Mouse (Mus musculus): Measurements from ENCODE around the gene Gm10309. TPM values are rescaled to one million over a fixed set of nuclear protein-coding genes. Genes with fewer than 3 reads are reported as not detected.

The Gm10309 gene
- total and polyA plus RNA-seq, 3 experiments = 0.08 TPM; not detected in 2

DNA sequence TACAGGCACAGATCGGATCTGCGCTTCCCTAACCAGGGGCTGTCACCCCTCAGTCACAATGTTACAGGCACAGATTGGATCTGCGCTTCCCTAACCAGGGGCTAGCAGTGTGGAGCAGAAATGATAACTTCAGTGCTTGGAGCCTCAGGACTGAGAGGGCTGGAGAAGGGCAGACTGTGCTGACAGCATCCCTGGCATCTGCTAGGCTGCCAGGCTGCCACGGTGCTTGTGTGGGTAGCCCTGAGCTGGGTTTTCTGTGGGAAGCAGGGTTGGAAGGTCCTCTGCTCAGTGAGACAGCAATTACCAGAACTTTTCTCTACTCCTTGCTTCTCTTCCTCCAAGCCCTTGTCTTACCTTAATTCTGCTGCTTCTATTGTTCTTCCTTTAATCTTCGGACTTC is 37.1 kb downstream of the Gm10309 start:
- Histone ChIP-seq H3K4me3 (no peak overlapping the region), H3K9ac (ENCODE audit: low read depth, low read length) (no peak overlapping the region; the same call in 1 of the 2 replicates), H3K79me2 (replicated peaks; ENCODE audit: control insufficient read depth, insufficient read depth, low read length) (no peaks in the 10 kb centered on the region; the same call in 1 of the 2 replicates), H3K4me1 (ENCODE audit: control insufficient read depth, insufficient read depth, low read length) (peaks cover 4% of the 10 kb centered on the region), H3K27me3 (ENCODE audit: control insufficient read depth, insufficient read depth, low read length) (no peaks in the 10 kb centered on the region), H3K27ac (no peak overlapping the region), H3K36me3 (ENCODE audit: control insufficient read depth, insufficient read depth, low read length) (no peaks in the 10 kb centered on the region)
- TF ChIP-seq CTCF (IDR thresholded peaks at IDR 0.05) (no peak), EP300 (IDR thresholded peaks at IDR 0.05; ENCODE audit: insufficient read depth, low read depth, low read length) (no peak), POLR2A (IDR thresholded peaks at IDR 0.05; ENCODE audit: insufficient read depth, low read depth, low read length) (no peak)
- WGBS = 78% methylated on average over 5 of the region's 5 CpGs
- no peak for DNase-seq
- intact Hi-C loops (cut with DNase I) = no loop called here

DNA sequence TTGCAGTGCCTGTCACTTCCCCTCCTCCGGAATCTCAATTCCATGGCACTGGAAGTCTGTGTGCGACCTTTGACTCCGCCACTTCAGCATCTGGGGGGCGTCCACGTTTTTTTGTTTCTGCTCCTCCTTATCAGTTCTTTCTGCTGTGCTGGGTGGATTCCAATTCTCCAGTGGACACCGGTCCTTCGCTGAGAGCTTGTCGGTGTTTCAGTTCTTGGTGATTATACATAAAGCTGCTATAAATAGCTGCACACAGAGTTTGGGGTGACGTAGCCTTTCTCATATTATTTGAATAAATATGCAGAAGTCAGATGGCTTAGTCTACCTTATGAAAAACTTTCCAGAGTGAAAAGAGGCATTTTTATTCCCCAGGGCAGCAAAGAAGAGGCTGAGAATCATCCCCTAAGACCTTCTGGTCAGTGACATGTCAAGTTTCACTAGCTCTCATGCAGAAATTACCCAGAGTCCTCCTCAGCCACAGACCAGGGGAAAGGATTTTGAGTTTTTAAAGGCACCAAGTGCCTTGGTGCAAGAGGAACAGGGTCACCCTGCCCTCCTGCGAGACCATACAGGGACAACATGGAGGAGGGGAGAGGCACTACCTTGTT is 37.6 kb downstream of the Gm10309 start:
- Histone ChIP-seq H3K36me3 (ENCODE audit: control insufficient read depth, insufficient read depth, low read length) (no peaks in the 10 kb centered on the region), H3K9ac (ENCODE audit: low read depth, low read length) (no peak overlapping the region), H3K27me3 (ENCODE audit: control insufficient read depth, insufficient read depth, low read length) (no peaks in the 10 kb centered on the region), H3K4me3 (no peak overlapping the region), H3K27ac (no peak overlapping the region), H3K79me2 (replicated peaks; ENCODE audit: control insufficient read depth, insufficient read depth, low read length) (no peaks in the 10 kb centered on the region; the same call in 1 of the 2 replicates), H3K4me1 (ENCODE audit: control insufficient read depth, insufficient read depth, low read length) (peaks cover 4% of the 10 kb centered on the region)
- DNase-seq = no peak
- TF ChIP-seq CTCF (IDR thresholded peaks at IDR 0.05) (no peak), EP300 (IDR thresholded peaks at IDR 0.05; ENCODE audit: insufficient read depth, low read depth, low read length) (no peak), POLR2A (IDR thresholded peaks at IDR 0.05; ENCODE audit: insufficient read depth, low read depth, low read length) (no peak)
- intact Hi-C loops (cut with DNase I) = no loop called here
- 21% methylated on average over 10 of the region's 10 CpGs for WGBS

DNA sequence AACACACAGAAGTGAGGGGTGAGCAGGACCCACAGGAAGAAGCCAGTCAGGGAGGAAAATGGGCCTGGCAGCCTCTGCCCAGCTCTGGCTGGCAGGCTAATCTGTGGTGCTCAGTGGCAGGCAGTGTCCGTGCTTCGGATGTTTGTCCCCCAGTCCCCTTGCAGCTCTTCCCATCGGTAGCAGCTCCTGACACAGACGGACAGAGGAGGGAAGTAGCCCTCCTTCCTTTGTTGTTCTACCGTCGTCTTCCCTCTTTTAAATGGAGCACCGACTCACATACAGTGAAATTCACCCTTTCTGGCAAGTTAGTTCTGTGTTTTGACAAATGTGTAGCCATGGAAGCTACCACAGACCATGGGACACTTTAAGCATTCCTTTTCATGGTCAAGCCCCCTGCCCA is 38.2 kb downstream of the Gm10309 start:
- TF ChIP-seq EP300 (IDR thresholded peaks at IDR 0.05; ENCODE audit: insufficient read depth, low read depth, low read length) (no peak), POLR2A (IDR thresholded peaks at IDR 0.05; ENCODE audit: insufficient read depth, low read depth, low read length) (no peak), CTCF (IDR thresholded peaks at IDR 0.05) (no peak)
- Histone ChIP-seq H3K79me2 (replicated peaks; ENCODE audit: control insufficient read depth, insufficient read depth, low read length) (no peaks in the 10 kb centered on the region; the same call in 1 of the 2 replicates), H3K4me1 (ENCODE audit: control insufficient read depth, insufficient read depth, low read length) (peaks cover 4% of the 10 kb centered on the region), H3K36me3 (ENCODE audit: control insufficient read depth, insufficient read depth, low read length) (no peaks in the 10 kb centered on the region), H3K4me3 (no peak overlapping the region), H3K9ac (ENCODE audit: low read depth, low read length) (no peak overlapping the region), H3K27me3 (ENCODE audit: control insufficient read depth, insufficient read depth, low read length) (no peaks in the 10 kb centered on the region), H3K27ac (no peak overlapping the region)
- intact Hi-C loops (cut with DNase I) = no loop called here
- DNase-seq = no peak
- WGBS = 25% methylated on average over 7 of the region's 7 CpGs

DNA sequence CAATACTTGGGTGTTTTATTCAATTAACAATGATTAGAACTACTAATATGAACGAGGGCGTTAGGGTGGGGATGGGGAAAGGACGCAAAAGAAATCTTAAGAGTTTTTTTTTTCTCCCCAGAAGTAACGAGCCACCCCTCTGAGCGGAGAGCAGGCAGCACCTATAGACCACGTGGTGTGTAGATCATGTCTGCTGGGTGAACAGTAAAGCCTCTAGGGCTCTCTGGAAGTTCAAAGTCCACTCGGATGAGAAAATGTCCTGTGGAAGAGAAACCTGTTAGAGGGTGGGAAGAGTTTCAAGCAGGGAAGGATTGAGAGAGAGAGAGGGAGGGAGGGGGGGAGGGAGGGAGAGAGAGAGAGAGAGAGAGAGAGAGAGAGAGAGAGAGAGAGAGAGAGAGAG is 38.6 kb downstream of the Gm10309 start:
- Histone ChIP-seq H3K4me1 (ENCODE audit: control insufficient read depth, insufficient read depth, low read length) (peaks cover 4% of the 10 kb centered on the region), H3K27ac (no peak overlapping the region), H3K9ac (ENCODE audit: low read depth, low read length) (no peak overlapping the region), H3K36me3 (ENCODE audit: control insufficient read depth, insufficient read depth, low read length) (no peaks in the 10 kb centered on the region), H3K27me3 (ENCODE audit: control insufficient read depth, insufficient read depth, low read length) (no peaks in the 10 kb centered on the region), H3K79me2 (replicated peaks; ENCODE audit: control insufficient read depth, insufficient read depth, low read length) (no peaks in the 10 kb centered on the region; the same call in 1 of the 2 replicates), H3K4me3 (no peak overlapping the region)
- no peak for DNase-seq
- intact Hi-C loops (cut with DNase I) = no loop called here
- 87% methylated on average over 7 of the region's 7 CpGs for WGBS
- TF ChIP-seq CTCF (IDR thresholded peaks at IDR 0.05) (no peak), EP300 (IDR thresholded peaks at IDR 0.05; ENCODE audit: insufficient read depth, low read depth, low read length) (no peak), POLR2A (IDR thresholded peaks at IDR 0.05; ENCODE audit: insufficient read depth, low read depth, low read length) (no peak)

DNA sequence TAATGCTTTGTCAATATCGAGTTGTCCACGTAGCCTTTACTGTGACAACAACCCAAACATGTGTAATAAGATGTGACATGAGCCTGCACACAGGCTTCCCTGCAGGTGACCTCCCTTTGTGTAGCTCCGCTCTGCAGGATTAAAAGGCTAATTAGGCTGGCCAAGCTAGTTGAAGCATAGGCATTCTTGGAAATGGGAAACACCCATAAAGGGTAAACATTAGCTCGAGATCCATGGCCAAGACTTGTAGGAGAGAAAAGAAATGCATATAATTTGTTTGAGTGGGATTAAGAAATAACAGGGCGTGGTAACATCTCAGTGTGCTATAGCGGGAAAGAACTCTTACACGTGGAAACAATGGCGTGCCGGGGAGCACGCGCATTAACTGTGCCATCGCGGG is 39.2 kb downstream of the Gm10309 start:
- Histone ChIP-seq H3K27ac (no peak overlapping the region), H3K9ac (ENCODE audit: low read depth, low read length) (no peak overlapping the region), H3K4me3 (no peak overlapping the region), H3K27me3 (ENCODE audit: control insufficient read depth, insufficient read depth, low read length) (no peaks in the 10 kb centered on the region), H3K4me1 (ENCODE audit: control insufficient read depth, insufficient read depth, low read length) (peaks cover 4% of the 10 kb centered on the region), H3K36me3 (ENCODE audit: control insufficient read depth, insufficient read depth, low read length) (no peaks in the 10 kb centered on the region), H3K79me2 (replicated peaks; ENCODE audit: control insufficient read depth, insufficient read depth, low read length) (no peaks in the 10 kb centered on the region; the same call in 1 of the 2 replicates)
- WGBS = 93% methylated on average over 13 of the region's 13 CpGs
- no peak for DNase-seq
- no peak for TF ChIP-seq POLR2A (IDR thresholded peaks at IDR 0.05; ENCODE audit: insufficient read depth, low read depth, low read length)
- TF ChIP-seq CTCF (IDR thresholded peaks at IDR 0.05) = no peak
- no peak for TF ChIP-seq EP300 (IDR thresholded peaks at IDR 0.05; ENCODE audit: insufficient read depth, low read depth, low read length)
- intact Hi-C loops (cut with DNase I) = no loop called here

DNA sequence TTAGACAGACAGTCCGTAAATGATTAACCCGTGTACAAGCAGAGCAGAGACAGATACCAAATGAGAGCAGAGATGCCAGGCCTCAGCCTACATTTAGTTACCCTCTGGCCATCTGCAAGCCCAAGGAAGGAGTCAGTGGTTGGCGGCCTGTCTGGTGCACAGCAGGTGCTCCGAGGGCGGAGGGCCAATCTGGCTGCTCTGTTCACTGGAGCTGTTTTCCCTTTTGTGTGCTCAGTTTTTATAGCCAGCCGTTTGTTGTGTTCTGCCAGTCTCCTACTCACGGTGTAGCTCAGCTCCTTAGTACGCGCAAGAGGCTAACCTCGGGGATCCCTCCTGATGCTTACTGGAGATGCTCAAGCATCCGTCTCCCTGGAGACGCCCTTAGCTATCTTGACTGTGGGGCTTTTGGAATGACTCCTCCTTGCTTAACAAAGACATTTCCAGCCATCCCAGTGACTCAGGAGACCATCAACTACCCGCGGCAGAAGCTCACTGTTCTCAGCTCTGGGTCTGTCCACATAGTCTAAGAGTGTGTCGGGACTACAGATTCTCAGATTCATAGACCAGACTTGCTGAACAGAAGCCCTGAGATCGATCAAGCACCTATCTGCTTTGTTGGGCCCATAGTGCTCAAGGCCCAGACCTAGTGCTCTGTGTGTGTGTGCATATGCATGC is 40.2 kb downstream of the Gm10309 start:
- Histone ChIP-seq H3K4me1 (ENCODE audit: control insufficient read depth, insufficient read depth, low read length) (peaks cover 4% of the 10 kb centered on the region), H3K27me3 (ENCODE audit: control insufficient read depth, insufficient read depth, low read length) (no peaks in the 10 kb centered on the region), H3K9ac (ENCODE audit: low read depth, low read length) (no peak overlapping the region), H3K4me3 (no peak overlapping the region), H3K27ac (no peak overlapping the region), H3K79me2 (replicated peaks; ENCODE audit: control insufficient read depth, insufficient read depth, low read length) (no peaks in the 10 kb centered on the region; the same call in 1 of the 2 replicates), H3K36me3 (ENCODE audit: control insufficient read depth, insufficient read depth, low read length) (no peaks in the 10 kb centered on the region)
- TF ChIP-seq EP300 (IDR thresholded peaks at IDR 0.05; ENCODE audit: insufficient read depth, low read depth, low read length) (no peak), CTCF (IDR thresholded peaks at IDR 0.05) (no peak), POLR2A (IDR thresholded peaks at IDR 0.05; ENCODE audit: insufficient read depth, low read depth, low read length) (no peak)
- DNase-seq = no peak
- 87% methylated on average over 16 of the region's 16 CpGs for WGBS
- intact Hi-C loops (cut with DNase I) = loop anchor here (5.0 kb wide), 1 partner anchor 303 kb away; no protein-coding TSS in a partner anchor
